Mouse (Mus musculus) spleen, adult 2 months (tissue): Measurements from ENCODE around the gene Ankrd36.

Experiments used
- CTCF ChIP-seq: fragments of 200-500 bp; IDR thresholded peaks from 2 replicates; pipeline ENCODE4 v1.5.1; 2011; ENCODE audit warnings: mild to moderate bottlenecking, inconsistent platforms; ENCODE audit not compliant: insufficient read depth, insufficient read length, insufficient replicate concordance; ENCODE audit errors: extremely low read depth
- POLR2A ChIP-seq: fragments of 200-500 bp; IDR thresholded peaks from 2 replicates; pipeline ENCODE4 v1.6.1; 2011; ENCODE audit warnings: low read depth, low read length, inconsistent platforms

GRCm38 (mm10) chr11:5707530-5708353 lies 138.3 kb downstream of the Ankrd36 start:
- no peak for TF ChIP-seq CTCF
- TF ChIP-seq POLR2A, result peak; percentile 90
